Mouse (Mus musculus) CH12.LX (cell line): ENCODE measurements around the gene Btbd9.

Experiments used
- CTCF ChIP-seq, 2 experiments: IDR thresholded peaks in 1 of 2; conservative IDR thresholded peaks in 1 of 2; 2 replicates each; pipeline ENCODE4 v1.5.1; 2011 to 2012; ENCODE audit warnings: low read depth in 2 of 2, low read length in 2 of 2, improper control_type of control experiment in 1 of 2, inconsistent platforms in 1 of 2, mild to moderate bottlenecking in 1 of 2, moderate library complexity in 1 of 2
- E2F4 ChIP-seq: IDR thresholded peaks from 2 replicates; pipeline ENCODE4 v1.6.1; 2011; ENCODE audit warnings: low read depth, low read length, improper control_type of control experiment; ENCODE audit not compliant: insufficient replicate concordance
- ELF1 ChIP-seq: IDR thresholded peaks from 2 replicates; pipeline ENCODE4 v1.6.1; 2014; ENCODE audit warnings: low read depth, mild to moderate bottlenecking, inconsistent platforms, low read length, improper control_type of control experiment
- EP300 ChIP-seq: IDR thresholded peaks from 2 replicates; pipeline ENCODE4 v1.6.1; 2011; ENCODE audit warnings: low read length, improper control_type of control experiment
- HCFC1 ChIP-seq: IDR thresholded peaks from 2 replicates; pipeline ENCODE4 v1.6.1; 2012; ENCODE audit warnings: low read depth, mild to moderate bottlenecking, inconsistent platforms, low read length, improper control_type of control experiment
- NRF1 ChIP-seq: IDR thresholded peaks from 2 replicates; pipeline ENCODE4 v1.6.1; 2014; ENCODE audit warnings: low read depth, mild to moderate bottlenecking, inconsistent platforms, low read length, improper control_type of control experiment, moderate library complexity
- POLR2A ChIP-seq: IDR thresholded peaks from 2 replicates; pipeline ENCODE4 v1.6.1; 2011; ENCODE audit warnings: low read depth, mild to moderate bottlenecking, improper control_type of control experiment, low read length
- SIN3A ChIP-seq: IDR thresholded peaks from 2 replicates; pipeline ENCODE4 v1.6.1; 2012; ENCODE audit warnings: low read length, improper control_type of control experiment, inconsistent platforms
- TCF12 ChIP-seq: IDR thresholded peaks from 2 replicates; pipeline ENCODE4 v1.6.1; 2014; ENCODE audit warnings: low read depth, mild to moderate bottlenecking, inconsistent platforms, low read length, improper control_type of control experiment
- UBTF ChIP-seq: IDR thresholded peaks from 2 replicates; pipeline ENCODE4 v1.6.1; 2012; ENCODE audit warnings: low read depth, mild to moderate bottlenecking, inconsistent platforms, low read length, improper control_type of control experiment, moderate library complexity
- ZC3H11A ChIP-seq: IDR thresholded peaks from 2 replicates; pipeline ENCODE4 v1.6.1; 2012; ENCODE audit warnings: low read depth, mild to moderate bottlenecking, inconsistent platforms, low read length, improper control_type of control experiment
- ZKSCAN1 ChIP-seq: IDR thresholded peaks from 2 replicates; pipeline ENCODE4 v1.6.1; 2012; ENCODE audit warnings: low read depth, inconsistent platforms, low read length, improper control_type of control experiment, borderline replicate concordance

DNA sequence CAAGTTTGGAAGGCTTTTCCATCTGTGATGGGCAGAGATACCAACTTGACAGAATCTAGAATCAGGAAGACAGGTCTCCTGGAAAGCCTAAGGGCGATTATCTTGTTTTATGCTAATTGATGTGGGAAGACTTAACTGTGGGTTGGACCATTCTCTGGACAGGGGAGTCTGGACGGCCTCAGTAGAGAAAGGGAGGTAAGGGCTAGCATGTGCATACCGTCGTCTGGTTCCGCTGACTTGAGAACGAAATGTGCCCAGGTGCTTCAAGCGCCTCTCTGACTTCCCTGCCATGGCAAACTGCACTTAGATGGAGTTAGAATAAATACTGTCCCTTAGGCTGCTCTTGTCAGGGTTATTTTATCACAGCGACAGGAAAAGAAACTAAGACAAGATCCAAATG, 95.9 kb downstream of the Btbd9 start:
- TF ChIP-seq POLR2A (no peak), ZKSCAN1 (no peak), EP300 (no peak), TCF12 (no peak), SIN3A (no peak), UBTF (no peak), CTCF (conservative IDR thresholded peaks at IDR 0.05 in 1 of 2, IDR thresholded peaks at IDR 0.05 in 1 of 2; ENCODE audit: low read depth in 2 of 2, low read length in 2 of 2) (no peak), NRF1 (no peak), E2F4 (no peak), ELF1 (no peak), ZC3H11A (no peak), HCFC1 (no peak)
